In genomic region chr4:148935211-148935610, GRCm38 (mm10) we compare ENCODE assay signal across 8 mouse cellular contexts.
DNase-seq lines count a peak whose midpoint lies in the region; ATAC-seq lines count a peak whose summit lies in the region.

No protein-coding gene starts in this region.

- intact Hi-C loops in gastrocnemius, postnatal 36 days (cut with DNase I): no loop called here

- DNase-seq in heart, adult 11 months: peak; percentile 96
- DNase-seq in heart, adult 9 months (ENCODE audit: low spot score in 2 of 2): no peak
- DNase-seq in gastrocnemius, postnatal 36 days: peak; percentile 48 to 51
- peak; percentile 45 for DNase-seq in layer of hippocampus, adult 11-12 months (ENCODE audit: low spot score)
- peak; percentile 79 for DNase-seq in lung, postnatal 10 days
- DNase-seq in T-cell, adult 2 months (ENCODE audit: low spot score): no peak
- no peak for DNase-seq in yolk sac, embryonic 10.5 days (ENCODE audit: low spot score)

- no peak for ATAC-seq in inflammation-experienced regulatory T-cells, adult 6 months

Comparison
In these comparisons a context has a peak if more than half of its experiments do, and no peak if none do; other contexts are left out.
1. DNase-seq: peak in heart, adult 11 months (single experiment), gastrocnemius, postnatal 36 days (2 of 2), layer of hippocampus, adult 11-12 months (single experiment) and lung, postnatal 10 days (single experiment); none in heart, adult 9 months (0 of 2), T-cell, adult 2 months (single experiment) and yolk sac, embryonic 10.5 days (single experiment).